Mouse (Mus musculus): Measurements from ENCODE around the gene Ang5. TPM values are rescaled to one million over a fixed set of nuclear protein-coding genes. Genes with fewer than 3 reads are reported as not detected.
"Not testable (repeated sequence)": the region's sequence is repeated elsewhere in the genome, so short reads cannot be mapped to it uniquely, and the experiment has no call there.

Gene Ang5
- polyA plus RNA-seq (2015; fragmentation: Nextera tagmentation; extraction: Ambion mirVana) = not detected in 2 replicates

GRCm38 (mm10) chr14:43956769-43957168 is at the start of gene Ang5:
Gene Ang5, plus strand, starts transcription at chr14:43957069.
- H3K4me2 ChIP-seq (replicated peaks); H3K27me3 ChIP-seq; H3K9me3 ChIP-seq; H3K4me1 ChIP-seq; H3K27ac ChIP-seq (replicated peaks); H3K9ac ChIP-seq (replicated peaks); H3K36me3 ChIP-seq; H3K4me3 ChIP-seq; ATAC-seq (replicated peaks): not testable (repeated sequence)
- WGBS = no CpG with 5 or more reads among the region's 2 CpGs

GRCm38 (mm10) chr14:43918214-43918613 is 38.7 kb upstream of the Ang5 start:
- H3K9me3 ChIP-seq; H3K9ac ChIP-seq (replicated peaks); H3K27me3 ChIP-seq; H3K4me1 ChIP-seq; H3K27ac ChIP-seq (replicated peaks); H3K36me3 ChIP-seq; ATAC-seq (replicated peaks); H3K4me2 ChIP-seq (replicated peaks); H3K4me3 ChIP-seq: not testable (repeated sequence)

- not testable (repeated sequence) for H3K4me1 ChIP-seq; ATAC-seq (replicated peaks); H3K27me3 ChIP-seq; H3K4me3 ChIP-seq; H3K9me3 ChIP-seq; H3K27ac ChIP-seq (replicated peaks); H3K36me3 ChIP-seq; H3K4me2 ChIP-seq (replicated peaks); H3K9ac ChIP-seq (replicated peaks)
- WGBS = 90% methylated on average over 3 of the region's 3 CpGs
Observed at GRCm38 (mm10) chr14:43923459-43923858, 33.4 kb upstream of the Ang5 start, which contains the start of gene Ear10. Gene Ear10, minus strand, starts transcription at chr14:43923559.

GRCm38 (mm10) chr14:43924688-43925403 is 32.0 kb upstream of the Ang5 start, which contains the start of gene Gm8113:
Gene Gm8113, plus strand, starts transcription at chr14:43925390.
- Histone ChIP-seq H3K9ac (replicated peaks) (peak within 1 kb of the TSS; percentile 47), H3K4me3 (peak within 1 kb of the TSS; percentile 47), H3K4me2 (replicated peaks) (peak within 1 kb of the TSS; percentile 47), H3K27ac (replicated peaks) (peak within 1 kb of the TSS; percentile 76)
- not testable (repeated sequence) for H3K4me1 ChIP-seq, H3K27me3 ChIP-seq, H3K9me3 ChIP-seq, H3K36me3 ChIP-seq
- 9% methylated on average over 10 of the region's 10 CpGs for WGBS
- peak; percentile 98 for ATAC-seq (replicated peaks)

GRCm38 (mm10) chr14:43925404-43925950 is 31.4 kb upstream of the Ang5 start:
- not testable (repeated sequence) for H3K36me3 ChIP-seq, H3K4me1 ChIP-seq, H3K9me3 ChIP-seq, H3K27me3 ChIP-seq
- ATAC-seq (replicated peaks) = peak; percentile 92
- Histone ChIP-seq H3K27ac (replicated peaks) (peak overlapping the region; percentile 76), H3K4me2 (replicated peaks) (peak overlapping the region; percentile 47), H3K4me3 (peak overlapping the region; percentile 47), H3K9ac (replicated peaks) (peak overlapping the region; percentile 47)
- 4% methylated on average over 21 of the region's 21 CpGs for WGBS

GRCm38 (mm10) chr14:43932991-43933390 is 23.9 kb upstream of the Ang5 start:
- WGBS = 15% methylated on average over 8 of the region's 8 CpGs
- not testable (repeated sequence) for H3K4me2 ChIP-seq (replicated peaks); H3K27me3 ChIP-seq; H3K36me3 ChIP-seq; H3K9me3 ChIP-seq; H3K9ac ChIP-seq (replicated peaks); H3K4me1 ChIP-seq; H3K4me3 ChIP-seq; H3K27ac ChIP-seq (replicated peaks); ATAC-seq (replicated peaks)

- not testable (repeated sequence) for H3K4me2 ChIP-seq (replicated peaks); H3K36me3 ChIP-seq; H3K9ac ChIP-seq (replicated peaks); H3K27me3 ChIP-seq; H3K4me1 ChIP-seq; H3K9me3 ChIP-seq; H3K4me3 ChIP-seq; H3K27ac ChIP-seq (replicated peaks)
- WGBS = 54% methylated on average over 5 of the region's 5 CpGs
- ATAC-seq (replicated peaks) = peak; percentile 66; the same call in 1 of the 2 replicates
Observed at GRCm38 (mm10) chr14:43933399-43933798, 23.5 kb upstream of the Ang5 start.

- WGBS = 67% methylated on average over 2 of the region's 2 CpGs
- ATAC-seq (replicated peaks) = not testable (repeated sequence)
Observed at GRCm38 (mm10) chr14:43953382-43953781, 3.5 kb upstream of the Ang5 start.

GRCm38 (mm10) chr14:43955074-43955473 is 1.8 kb upstream of the Ang5 start:
- H3K9ac ChIP-seq (replicated peaks); H3K4me1 ChIP-seq; H3K9me3 ChIP-seq; H3K36me3 ChIP-seq; H3K27me3 ChIP-seq; H3K4me2 ChIP-seq (replicated peaks); ATAC-seq (replicated peaks); H3K27ac ChIP-seq (replicated peaks); H3K4me3 ChIP-seq: not testable (repeated sequence)
- WGBS = no CpG with 5 or more reads among the region's 1 CpGs

More at GRCm38 (mm10) chr14:43953382-43953781, 3.5 kb upstream of the Ang5 start:
- H3K27ac ChIP-seq (replicated peaks); H3K9ac ChIP-seq (replicated peaks); H3K4me3 ChIP-seq; H3K4me1 ChIP-seq; H3K36me3 ChIP-seq; H3K4me2 ChIP-seq (replicated peaks); H3K27me3 ChIP-seq; H3K9me3 ChIP-seq: not testable (repeated sequence)

- Histone ChIP-seq H3K9ac (replicated peaks) (no peak overlapping the region), H3K4me3 (no peak overlapping the region), H3K9me3 (no peaks in the 10 kb centered on the region), H3K36me3 (no peaks in the 10 kb centered on the region), H3K27me3 (no peaks in the 10 kb centered on the region), H3K4me1 (no peaks in the 10 kb centered on the region), H3K27ac (replicated peaks) (no peak overlapping the region), H3K4me2 (replicated peaks) (no peak overlapping the region)
- 75% methylated on average over 4 of the region's 4 CpGs for WGBS
- no peak for ATAC-seq (replicated peaks)
Observed at GRCm38 (mm10) chr14:43983454-43983853, 26.6 kb downstream of the Ang5 start.

- Histone ChIP-seq H3K27me3 (no peaks in the 10 kb centered on the region), H3K4me2 (replicated peaks) (no peak overlapping the region), H3K9me3 (no peaks in the 10 kb centered on the region), H3K27ac (replicated peaks) (no peak overlapping the region), H3K4me1 (no peaks in the 10 kb centered on the region), H3K36me3 (no peaks in the 10 kb centered on the region), H3K4me3 (no peak overlapping the region), H3K9ac (replicated peaks) (no peak overlapping the region)
- WGBS = 0% methylated on average over 3 of the region's 4 CpGs
- ATAC-seq (replicated peaks) = peak; percentile 88
Observed at GRCm38 (mm10) chr14:43983897-43984296, 27.0 kb downstream of the Ang5 start.

GRCm38 (mm10) chr14:43986147-43986546 is 29.3 kb downstream of the Ang5 start:
- no peaks in the 10 kb centered on the region for H3K9me3 ChIP-seq
- no peak overlapping the region for H3K9ac ChIP-seq (replicated peaks)
- WGBS = 84% methylated on average over 2 of the region's 2 CpGs
- no peaks in the 10 kb centered on the region for H3K36me3 ChIP-seq
- no peak overlapping the region for H3K27ac ChIP-seq (replicated peaks)
- no peak for ATAC-seq (replicated peaks)
- no peaks in the 10 kb centered on the region for H3K27me3 ChIP-seq
- no peak overlapping the region for H3K4me2 ChIP-seq (replicated peaks)
- no peaks in the 10 kb centered on the region for H3K4me1 ChIP-seq
- no peak overlapping the region for H3K4me3 ChIP-seq

- not testable (repeated sequence) for H3K4me3 ChIP-seq; H3K4me2 ChIP-seq (replicated peaks); H3K9me3 ChIP-seq; H3K4me1 ChIP-seq; H3K27ac ChIP-seq (replicated peaks); H3K9ac ChIP-seq (replicated peaks); H3K36me3 ChIP-seq; H3K27me3 ChIP-seq
- 0 out of 2 replicates have a peak, but pooled peaks have one; percentile 44 for ATAC-seq (replicated peaks)
- WGBS = 17% methylated on average over 5 of the region's 5 CpGs
Observed at GRCm38 (mm10) chr14:43987404-43987803, 30.5 kb downstream of the Ang5 start.
